Mouse (Mus musculus) monocyte, adult 2 months (primary cell): ENCODE measurements around the gene Arf3.
"Not testable (repeated sequence)": the region's sequence is repeated elsewhere in the genome, so short reads cannot be mapped to it uniquely, and the experiment has no call there.

Experiments
- DNase-seq, 2 experiments: peaks; one replicate each; pipeline ENCODE4 v3.0.0; 2022; ENCODE audit warnings: low spot score in 2 of 2, low read depth in 1 of 2

Arf3 gene

GRCm38 (mm10) chr15:98762670-98763529 is at the start of gene Arf3:
TSS of gene Arf3 (minus strand) at chr15:98763214.
- peak; percentile 78 to 92 for DNase-seq

GRCm38 (mm10) chr15:98810212-98810611 is 47.2 kb upstream of the Arf3 start:
- not testable (repeated sequence) for DNase-seq

- DNase-seq: no peak
These were observed 46.4 kb upstream of the Arf3 start, which contains the start of gene Ddn for GRCm38 (mm10) chr15:98809390-98809789. TSS of gene Ddn (minus strand) at chr15:98809490.

- no peak for DNase-seq
These were observed 45.7 kb upstream of the Arf3 start for GRCm38 (mm10) chr15:98808651-98809134.

GRCm38 (mm10) chr15:98807895-98808650 is 45.1 kb upstream of the Arf3 start:
- DNase-seq: no peak

GRCm38 (mm10) chr15:98806809-98807770 is 44.1 kb upstream of the Arf3 start:
- no peak for DNase-seq

GRCm38 (mm10) chr15:98806071-98806808 is 43.2 kb upstream of the Arf3 start:
- no peak for DNase-seq

GRCm38 (mm10) chr15:98805324-98806040 is 42.5 kb upstream of the Arf3 start:
- no peak for DNase-seq

- DNase-seq: peak in 1 of 2 experiments; percentile 65
These were observed 41.0 kb upstream of the Arf3 start for GRCm38 (mm10) chr15:98804054-98804453.

- no peak for DNase-seq
These were observed 39.9 kb upstream of the Arf3 start for GRCm38 (mm10) chr15:98802926-98803325.

- DNase-seq: peak in 1 of 2 experiments; percentile 64
These were observed 36.4 kb upstream of the Arf3 start for GRCm38 (mm10) chr15:98799396-98799795.

- DNase-seq: no peak
These were observed 35.9 kb upstream of the Arf3 start for GRCm38 (mm10) chr15:98798903-98799302.

GRCm38 (mm10) chr15:98797835-98798492 is 35.0 kb upstream of the Arf3 start:
- DNase-seq: no peak

- no peak for DNase-seq
These were observed 34.0 kb upstream of the Arf3 start for GRCm38 (mm10) chr15:98796803-98797595.

GRCm38 (mm10) chr15:98793141-98793698 is 30.2 kb upstream of the Arf3 start:
- no peak for DNase-seq

GRCm38 (mm10) chr15:98792233-98793020 is 29.4 kb upstream of the Arf3 start:
- DNase-seq: no peak

- no peak for DNase-seq
These were observed 28.8 kb upstream of the Arf3 start for GRCm38 (mm10) chr15:98791771-98792170.
